Mouse (Mus musculus) pancreas, adult 10 weeks (tissue): ENCODE results near the gene Hps3. TPM values are rescaled to one million over a fixed set of nuclear protein-coding genes. Genes with fewer than 3 reads are reported as not detected.

Source experiments
- polyA plus RNA-seq: library from polyadenylated mRNA; stranded (reverse); fragments of 350-450 nt; fragmentation: Illumina TruSeq; extraction: RNeasy Lipid Tissue Mini Kit (QIAGEN cat#74804); gene quantifications from one replicate; pipeline ENCODE4 v1.2.3, GENCODE M21; 2015; ENCODE audit warnings: low read depth, low replicate concordance; ENCODE audit not compliant: insufficient read depth

The Hps3 gene
- polyA plus RNA-seq, result 6.2 TPM

GRCm38 (mm10) chr3:20034719-20035404 is at the start of gene Hps3:
Hps3 (minus strand) TSS chr3:20035315.

GRCm38 (mm10) chr3:20057306-20058196 is 22.4 kb upstream of the Hps3 start, which contains the start of gene Hltf:
Hltf (plus strand) TSS chr3:20057811.

DNA sequence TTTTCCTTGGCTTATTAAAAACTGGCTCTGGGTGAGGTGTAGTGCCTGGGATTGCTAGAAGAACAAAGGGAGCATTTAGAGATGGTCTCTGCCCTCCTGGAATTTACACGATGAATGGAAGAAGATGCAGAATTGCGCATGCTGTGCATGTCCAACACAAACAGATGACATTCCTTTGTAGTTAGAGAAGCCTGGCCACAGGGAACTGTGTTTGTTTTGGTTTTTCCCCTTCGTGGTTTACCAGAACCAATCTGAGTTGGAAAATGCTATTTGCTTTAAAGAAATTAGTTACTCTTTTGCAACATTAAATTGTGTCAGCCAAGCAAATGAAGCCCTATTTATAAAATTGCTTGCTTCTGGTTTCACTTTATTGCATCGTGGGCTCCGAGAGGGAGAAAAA is 78.2 kb downstream of the Hps3 start, which contains the start of gene Cp:
Gene Cp (plus strand): TSS at position 170 of the 400 bp plus-strand sequence.

Other genes starting within 250 kb of the Hps3 start
- gene Cp, start 78.3 kb downstream of the Hps3 start, polyA plus RNA-seq, result 30.6 TPM
- 5.1 TPM for gene Hltf, start 22.5 kb upstream of the Hps3 start, polyA plus RNA-seq
- 8.3 TPM for gene Gyg, start 120.0 kb upstream of the Hps3 start, polyA plus RNA-seq
- gene Cpa3, start 206.9 kb upstream of the Hps3 start, polyA plus RNA-seq, result 1.7 TPM
- gene Cpb1, start 240.4 kb upstream of the Hps3 start, polyA plus RNA-seq, result 8,683 TPM